Mouse (Mus musculus) hindbrain, postnatal 0 days (tissue): Measurements from ENCODE around the gene Fam76b. TPM values are rescaled to one million over a fixed set of nuclear protein-coding genes. Genes with fewer than 3 reads are reported as not detected.
"Not testable (repeated sequence)": the region's sequence is repeated elsewhere in the genome, so short reads cannot be mapped to it uniquely, and the experiment has no call there.

Experiments
- ATAC-seq: fragments of 200-750 bp; cut with Nextera tagmentation; 2 replicates; pipeline ENCODE4 v1.8.0; 2017; ENCODE audit warnings: mild to moderate bottlenecking, moderate TSS enrichment, moderate library complexity
- DNase-seq: peaks from one replicate; pipeline ENCODE4 v3.0.0-alpha.2; 2015; ENCODE audit warnings: low spot score
- H3K27ac ChIP-seq: fragments of 300-500 bp; sonication (generic); 2 replicates; pipeline ENCODE4 v1.5.1; 2014; ENCODE audit warnings: mild to moderate bottlenecking
- H3K27me3 ChIP-seq: fragments of 300-500 bp; sonication (generic); 2 replicates; pipeline ENCODE4 v1.6.1; 2014; ENCODE audit warnings: low read length, mixed read lengths; ENCODE audit not compliant: insufficient read depth
- H3K36me3 ChIP-seq: fragments of 300-500 bp; sonication (generic); 2 replicates; pipeline ENCODE4 v1.6.1; 2014; ENCODE audit warnings: low read length, mixed read lengths; ENCODE audit not compliant: insufficient read depth
- H3K4me1 ChIP-seq: fragments of 300-500 bp; sonication (generic); 2 replicates; pipeline ENCODE4 v1.6.1; 2014; ENCODE audit warnings: antibody characterized with exemption, low read length, mixed read lengths; ENCODE audit not compliant: insufficient read depth
- H3K4me2 ChIP-seq: fragments of 300-500 bp; sonication (generic); 2 replicates; pipeline ENCODE4 v1.6.1; 2014; ENCODE audit warnings: low read depth, mild to moderate bottlenecking, low read length, moderate library complexity, mixed read lengths
- H3K4me3 ChIP-seq: fragments of 300-500 bp; sonication (generic); 2 replicates; pipeline ENCODE4 v1.5.1; 2014; ENCODE audit warnings: low read length
- H3K9ac ChIP-seq: fragments of 300-500 bp; sonication (generic); replicated peaks from 2 replicates; pipeline ENCODE4 v1.6.1; 2014; ENCODE audit warnings: mild to moderate bottlenecking, low read length, moderate library complexity, mixed read lengths
- H3K9me3 ChIP-seq: fragments of 300-500 bp; sonication (generic); 2 replicates; pipeline ENCODE4 v1.6.1; 2016; ENCODE audit warnings: low read length, mixed read lengths
- CTCF ChIP-seq: IDR thresholded peaks from 2 replicates; pipeline ENCODE4 v1.5.1; 2016; ENCODE audit warnings: antibody characterized with exemption, control low read depth, low read depth
- WGBS: fragments of 180-500 bp; shearing (Covaris S2); extraction: QIAGEN DNeasy Blood & Tissue Kit; methylation state at CpG from one replicate; pipeline ENCODE4 v1.1.7; 2014; 5-methylcytosine and 5-hydroxymethylcytosine counted together
- polyA plus RNA-seq: library from polyadenylated mRNA; unstranded; fragments of >200 nt; fragmentation: Nextera tagmentation; extraction: Ambion mirVana; gene quantifications from 2 replicates; pipeline ENCODE4 v1.2.1, GENCODE M21; 2015
- total RNA-seq: library from RNA; depleted of rRNA; stranded (reverse); fragments of >200 nt; gene quantifications from 2 replicates; pipeline ENCODE4 v1.2.3, GENCODE M21; 2014; rRNA removed

The Fam76b gene
- 21.5 and 23.1 TPM in 2 replicates for total RNA-seq
- 13.9 and 16.3 TPM in 2 replicates for polyA plus RNA-seq

- peak; percentile 100 for DNase-seq
- Histone ChIP-seq H3K27me3 (no peaks in the 10 kb centered on the region), H3K4me3 (peak within 1 kb of the TSS; percentile 89), H3K9me3 (no peaks in the 10 kb centered on the region), H3K36me3 (peaks cover 15% of the 10 kb centered on the region), H3K27ac (peak within 1 kb of the TSS; percentile 99), H3K4me2 (peak within 1 kb of the TSS; percentile 68), H3K9ac (peak within 1 kb of the TSS; percentile 84), H3K4me1 (0 out of 2 replicates have a peak, but pooled peaks cover 7% of the 10 kb centered on the region)
- peak; percentile 97 for ATAC-seq
- WGBS: under 1% methylated on average over 66 of the region's 67 CpGs
- no peak for TF ChIP-seq CTCF
Measured at GRCm38 (mm10) chr9:13827406-13828086, at the start of gene Fam76b. Gene Fam76b, plus strand, starts transcription at chr9:13827716.

- Histone ChIP-seq H3K4me3 (no peak overlapping the region), H3K36me3 (no peaks in the 10 kb centered on the region; the same call in 1 of the 2 replicates), H3K4me2 (no peak overlapping the region), H3K4me1 (no peaks in the 10 kb centered on the region), H3K27me3 (no peaks in the 10 kb centered on the region), H3K9me3 (no peaks in the 10 kb centered on the region), H3K9ac (no peak overlapping the region), H3K27ac (no peak overlapping the region)
- no peak for DNase-seq
- WGBS: 98% methylated on average over 1 of the region's 1 CpGs
- ATAC-seq: no peak
- no peak for TF ChIP-seq CTCF
Measured at GRCm38 (mm10) chr9:13781985-13782384, 45.5 kb upstream of the Fam76b start.

GRCm38 (mm10) chr9:13790864-13791263, 36.7 kb upstream of the Fam76b start:
- WGBS: 96% methylated on average over 7 of the region's 8 CpGs
- H3K27ac ChIP-seq, H3K4me3 ChIP-seq, H3K36me3 ChIP-seq, H3K9me3 ChIP-seq, H3K4me1 ChIP-seq, H3K27me3 ChIP-seq, H3K4me2 ChIP-seq, H3K9ac ChIP-seq, ATAC-seq, DNase-seq: not testable (repeated sequence)

GRCm38 (mm10) chr9:13794302-13794701, 33.2 kb upstream of the Fam76b start:
- TF ChIP-seq CTCF: no peak
- Histone ChIP-seq H3K9ac (no peak overlapping the region), H3K36me3 (peaks cover 19% of the 10 kb centered on the region; the same call in 1 of the 2 replicates), H3K9me3 (no peaks in the 10 kb centered on the region), H3K4me1 (no peaks in the 10 kb centered on the region), H3K27me3 (no peaks in the 10 kb centered on the region), H3K27ac (no peak overlapping the region), H3K4me3 (no peak overlapping the region), H3K4me2 (no peak overlapping the region)
- ATAC-seq (no peak), DNase-seq (no peak)
- 84% methylated on average over 1 of the region's 1 CpGs for WGBS

GRCm38 (mm10) chr9:13794756-13795155, 32.8 kb upstream of the Fam76b start:
- peaks cover 23% of the 10 kb centered on the region; the same call in 1 of the 2 replicates for H3K36me3 ChIP-seq
- H3K27ac ChIP-seq: no peak overlapping the region
- ATAC-seq (no peak), DNase-seq (no peak)
- H3K9ac ChIP-seq: no peak overlapping the region
- H3K4me3 ChIP-seq: no peak overlapping the region
- no peaks in the 10 kb centered on the region for H3K27me3 ChIP-seq
- TF ChIP-seq CTCF: no peak
- WGBS: 89% methylated on average over 2 of the region's 2 CpGs
- no peaks in the 10 kb centered on the region for H3K9me3 ChIP-seq
- no peaks in the 10 kb centered on the region for H3K4me1 ChIP-seq
- no peak overlapping the region for H3K4me2 ChIP-seq

GRCm38 (mm10) chr9:13804480-13804879, 23.0 kb upstream of the Fam76b start:
- WGBS: 80% methylated on average over 1 of the region's 1 CpGs
- H3K36me3 ChIP-seq: peaks cover 29% of the 10 kb centered on the region
- TF ChIP-seq CTCF: no peak
- no peak overlapping the region for H3K4me2 ChIP-seq
- no peaks in the 10 kb centered on the region for H3K4me1 ChIP-seq
- no peaks in the 10 kb centered on the region for H3K27me3 ChIP-seq
- no peak overlapping the region for H3K27ac ChIP-seq
- no peak overlapping the region for H3K4me3 ChIP-seq
- DNase-seq (no peak), ATAC-seq (no peak)
- H3K9ac ChIP-seq: no peak overlapping the region
- no peaks in the 10 kb centered on the region for H3K9me3 ChIP-seq

GRCm38 (mm10) chr9:13806854-13807253, 20.7 kb upstream of the Fam76b start:
- H3K9me3 ChIP-seq: no peaks in the 10 kb centered on the region
- no peak overlapping the region for H3K4me2 ChIP-seq
- TF ChIP-seq CTCF: no peak
- no peaks in the 10 kb centered on the region for H3K4me1 ChIP-seq
- ATAC-seq: no peak
- H3K9ac ChIP-seq: no peak overlapping the region
- no peak overlapping the region for H3K4me3 ChIP-seq
- 95% methylated on average over 7 of the region's 7 CpGs for WGBS
- DNase-seq: no peak
- H3K36me3 ChIP-seq: peaks cover 21% of the 10 kb centered on the region
- no peak overlapping the region for H3K27ac ChIP-seq
- no peaks in the 10 kb centered on the region for H3K27me3 ChIP-seq
